Mouse (Mus musculus): ENCODE measurements around the gene Hacd1. TPM values are rescaled to one million over a fixed set of nuclear protein-coding genes. Genes with fewer than 3 reads are reported as not detected.

Gene Hacd1
- polyA plus RNA-seq (2017; shearing (Covaris generic)), result under 1 TPM in 1 of 2 experiments, not detected in 1; 0.68 TPM

DNA sequence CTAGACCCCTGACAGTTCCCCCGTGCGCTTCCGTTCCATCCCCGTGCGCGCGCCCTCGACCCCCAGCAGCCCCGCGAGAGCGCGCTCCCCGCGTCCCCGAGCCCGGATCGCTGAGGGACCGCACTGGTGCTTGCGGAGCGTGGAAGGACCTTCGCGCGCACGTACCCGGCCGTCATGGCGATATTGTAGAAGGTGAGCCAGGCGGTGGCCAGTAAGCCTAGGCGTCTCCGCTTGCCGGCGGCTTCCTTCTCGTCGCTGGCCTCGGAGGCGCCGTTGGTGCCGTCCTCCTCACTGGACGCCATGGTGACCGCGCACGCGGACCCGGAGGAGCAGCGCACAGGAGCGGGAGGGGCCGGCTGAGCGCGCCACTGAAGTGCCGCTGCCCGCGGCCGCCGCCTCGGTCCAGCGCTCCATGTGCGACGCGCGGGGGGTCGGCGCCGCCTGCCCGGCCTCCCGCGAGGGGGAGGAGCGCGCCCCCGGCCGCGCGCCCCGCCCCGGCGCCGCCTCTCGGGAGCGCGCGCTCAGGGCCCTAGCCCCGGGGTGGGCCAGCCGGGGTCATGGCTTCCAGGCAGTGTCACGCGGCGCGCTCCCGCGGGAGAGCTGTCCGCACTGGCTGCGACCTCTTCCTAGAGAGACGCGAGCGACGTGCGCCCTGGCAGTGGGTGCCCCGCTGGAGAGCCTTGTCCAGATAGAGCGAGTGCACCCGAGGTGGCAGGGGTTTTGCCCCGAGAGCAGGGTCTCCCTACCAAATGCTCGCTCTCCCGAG, at the start of gene Hacd1:
Hacd1 (minus strand) TSS at position 570 of the 766 bp plus-strand sequence.

DNA sequence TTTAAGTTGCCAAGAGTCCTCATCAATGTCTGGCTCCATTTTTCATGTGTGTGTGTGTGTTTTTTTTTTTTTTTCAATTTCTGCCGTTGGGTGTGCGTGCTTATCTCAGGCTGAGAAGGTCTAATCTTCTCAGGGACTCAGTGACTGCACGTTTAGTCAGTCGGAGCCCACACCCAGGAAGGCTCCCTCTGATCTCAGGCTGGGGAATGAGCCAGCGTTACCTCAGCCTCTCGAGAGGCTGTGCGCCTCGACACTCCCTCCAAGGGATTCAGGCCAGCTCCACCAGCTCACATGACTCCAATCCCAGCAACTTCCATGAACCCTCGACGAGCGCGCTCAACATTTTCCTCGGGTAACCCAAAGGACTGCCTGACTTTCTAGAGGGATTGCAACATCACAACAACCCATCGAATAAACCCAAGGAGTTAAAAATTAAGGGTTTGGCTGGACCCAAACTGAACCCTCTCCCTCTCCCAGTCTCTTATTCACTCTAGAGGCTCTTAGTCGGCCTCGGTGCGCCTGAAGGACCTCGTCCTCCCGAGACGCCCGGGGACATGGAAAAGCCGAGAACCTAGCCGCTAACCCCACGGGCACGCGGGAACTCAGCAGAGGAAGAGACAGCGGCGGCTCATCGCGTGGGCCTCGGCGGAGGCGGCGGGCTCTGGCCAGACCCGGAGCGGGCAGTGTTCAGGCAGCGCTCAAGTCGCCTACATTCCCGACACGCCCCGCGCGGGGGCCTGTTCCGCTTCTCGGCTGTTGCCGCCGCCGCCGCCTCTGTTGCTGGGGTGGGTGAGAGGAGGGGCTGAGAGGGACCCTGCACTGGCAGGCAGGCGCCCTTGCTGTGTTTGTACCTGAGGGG, 17.7 kb upstream of the Hacd1 start, which contains the start of gene Stam:
Stam (plus strand) TSS at position 737 of the 859 bp plus-strand sequence.

Other genes starting within 250 kb of the Hacd1 start
- gene Stam, start 18.0 kb upstream of the Hacd1 start, polyA plus RNA-seq (2017; shearing (Covaris generic)), result 10 to 100 TPM; 32.6 to 35.1 TPM
- gene Tmem236, start 118.4 kb upstream of the Hacd1 start, polyA plus RNA-seq (2017; shearing (Covaris generic)), result not detected
- 1 to 10 TPM; 1.4 to 5.0 TPM for gene Mrc1, start 173.3 kb upstream of the Hacd1 start, polyA plus RNA-seq (2017; shearing (Covaris generic))

Data from activated CD4-positive, CD25-positive, alpha-beta regulatory T cell (primary cell).